Mouse (Mus musculus): ENCODE results near the gene Parp1. TPM values are rescaled to one million over a fixed set of nuclear protein-coding genes. Genes with fewer than 3 reads are reported as not detected.

Parp1 gene
- total RNA-seq (2021) = 100 to 1,000 TPM in 1 of 2 experiments, 10 to 100 TPM in 1; 88.6 to 100 TPM

DNA sequence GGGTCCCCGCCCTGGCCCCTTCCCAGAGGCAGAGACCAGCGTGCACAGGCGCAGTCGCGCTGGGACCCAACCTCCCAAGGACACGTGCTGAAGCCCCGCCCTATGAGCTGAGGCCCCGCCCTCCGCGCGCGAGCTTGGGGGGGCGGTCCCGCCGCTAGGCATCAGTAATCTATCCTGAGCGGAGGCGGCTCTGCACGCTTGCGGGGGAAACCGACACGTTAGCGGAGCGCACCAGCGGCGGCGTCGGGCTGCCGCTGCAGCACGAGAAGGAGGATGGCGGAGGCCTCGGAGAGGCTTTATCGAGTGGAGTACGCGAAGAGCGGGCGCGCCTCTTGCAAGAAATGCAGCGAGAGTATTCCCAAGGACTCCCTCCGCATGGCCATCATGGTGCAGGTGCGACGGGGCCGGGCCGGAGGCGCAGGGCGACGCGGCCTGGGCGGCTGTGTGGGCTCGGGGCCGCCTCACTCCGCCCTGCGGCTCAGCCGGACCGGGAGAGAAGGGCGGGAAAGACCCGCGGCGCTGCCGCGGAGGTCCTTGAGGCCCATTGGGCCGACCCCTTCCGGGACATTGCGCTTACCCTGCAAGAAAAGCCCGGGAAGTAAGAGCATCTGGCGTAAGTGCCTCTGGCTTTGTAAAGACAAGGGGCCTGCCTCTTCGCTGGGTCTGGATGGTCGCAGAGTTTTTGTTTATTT, at the start of gene Parp1:
TSS of gene Parp1 (plus strand) at position 164 of the 692 bp plus-strand sequence.
- DNase-seq = peak; percentile 98

GRCm38 (mm10) chr1:180519520-180519919, 49.2 kb upstream of the Parp1 start:
- no peak for DNase-seq

- DNase-seq = no peak
Observed at GRCm38 (mm10) chr1:180520190-180520589, 48.5 kb upstream of the Parp1 start.

GRCm38 (mm10) chr1:180523320-180523719, 45.4 kb upstream of the Parp1 start:
- DNase-seq = no peak

GRCm38 (mm10) chr1:180525301-180525700, 43.4 kb upstream of the Parp1 start:
- no peak for DNase-seq

- DNase-seq = no peak
Observed at GRCm38 (mm10) chr1:180529847-180530246, 38.9 kb upstream of the Parp1 start.

DNA sequence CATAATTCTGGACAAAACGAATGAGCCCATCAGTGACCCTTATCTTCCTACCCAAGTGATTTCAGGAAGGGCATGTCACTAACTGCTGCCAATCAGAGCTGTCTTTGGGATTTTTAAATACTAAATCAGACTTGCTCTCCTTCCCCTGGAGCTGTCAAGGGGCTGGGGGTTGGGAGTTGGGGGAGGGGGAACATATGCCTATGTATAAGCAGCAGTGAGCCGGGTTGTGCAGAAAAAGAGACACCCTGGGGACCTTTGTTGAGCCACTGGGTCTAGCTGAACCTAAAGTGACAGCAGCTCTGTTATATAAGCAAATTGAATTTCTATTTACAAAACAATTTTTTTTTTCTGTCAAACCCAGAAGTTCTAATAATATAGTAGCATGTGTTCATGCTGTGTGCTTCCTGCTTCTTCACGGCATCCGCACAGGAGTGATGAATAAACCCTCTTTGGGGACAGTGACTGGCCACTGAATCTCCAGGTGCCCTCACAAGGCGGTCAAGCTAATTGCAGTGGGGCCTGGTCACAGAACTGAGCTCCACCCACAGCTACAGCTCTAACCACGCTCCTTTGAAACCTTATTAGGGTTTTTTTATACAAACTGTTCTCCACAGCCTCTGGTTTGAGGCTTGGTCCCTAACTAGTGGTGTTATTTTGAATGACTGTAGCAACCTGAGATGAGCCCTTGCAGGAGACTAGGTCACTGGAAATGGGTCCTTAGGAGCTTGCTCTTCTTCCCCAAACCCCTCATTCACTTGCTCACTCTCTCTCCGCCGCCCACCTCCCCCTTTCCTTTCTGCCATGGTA, 38.1 kb upstream of the Parp1 start:
- no peak for DNase-seq

- no peak for DNase-seq
Observed at GRCm38 (mm10) chr1:180532671-180533070, 36.1 kb upstream of the Parp1 start.

GRCm38 (mm10) chr1:180536719-180537118, 32.0 kb upstream of the Parp1 start:
- no peak for DNase-seq

GRCm38 (mm10) chr1:180541251-180541650, 27.5 kb upstream of the Parp1 start:
- DNase-seq = no peak

- no peak for DNase-seq
Observed at GRCm38 (mm10) chr1:180541883-180542711, 26.6 kb upstream of the Parp1 start.

DNA sequence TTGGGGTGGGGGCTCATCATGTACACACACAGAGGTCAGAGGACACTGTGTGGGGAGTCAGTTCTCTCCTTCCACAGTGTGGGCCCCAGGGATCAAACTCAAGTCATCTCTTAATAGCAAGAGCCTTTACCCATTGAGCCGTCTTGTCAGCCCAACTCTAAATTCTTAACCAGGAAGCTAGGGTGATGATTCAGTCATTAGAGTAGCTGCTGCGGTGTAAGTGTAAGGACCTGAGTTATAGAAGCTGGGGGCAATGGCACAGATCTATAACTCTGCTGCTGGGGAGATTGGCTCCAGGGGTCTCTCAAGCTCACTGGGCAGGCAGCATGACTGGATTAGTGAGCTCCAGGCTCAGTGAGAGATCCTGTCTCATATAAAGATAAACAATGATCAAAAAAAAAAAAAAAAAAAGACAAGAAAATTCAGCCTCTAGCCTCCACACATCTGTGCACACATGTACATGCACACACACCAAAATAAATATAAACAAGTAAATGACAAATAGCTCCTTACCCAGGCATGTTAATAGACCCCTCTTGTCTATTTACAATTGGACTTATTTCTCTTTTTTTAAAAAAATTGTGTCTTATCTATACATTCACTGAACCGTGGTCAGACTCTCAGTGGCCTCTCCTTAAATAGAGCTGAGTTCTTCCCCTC, 25.9 kb upstream of the Parp1 start:
- no peak for DNase-seq

DNA sequence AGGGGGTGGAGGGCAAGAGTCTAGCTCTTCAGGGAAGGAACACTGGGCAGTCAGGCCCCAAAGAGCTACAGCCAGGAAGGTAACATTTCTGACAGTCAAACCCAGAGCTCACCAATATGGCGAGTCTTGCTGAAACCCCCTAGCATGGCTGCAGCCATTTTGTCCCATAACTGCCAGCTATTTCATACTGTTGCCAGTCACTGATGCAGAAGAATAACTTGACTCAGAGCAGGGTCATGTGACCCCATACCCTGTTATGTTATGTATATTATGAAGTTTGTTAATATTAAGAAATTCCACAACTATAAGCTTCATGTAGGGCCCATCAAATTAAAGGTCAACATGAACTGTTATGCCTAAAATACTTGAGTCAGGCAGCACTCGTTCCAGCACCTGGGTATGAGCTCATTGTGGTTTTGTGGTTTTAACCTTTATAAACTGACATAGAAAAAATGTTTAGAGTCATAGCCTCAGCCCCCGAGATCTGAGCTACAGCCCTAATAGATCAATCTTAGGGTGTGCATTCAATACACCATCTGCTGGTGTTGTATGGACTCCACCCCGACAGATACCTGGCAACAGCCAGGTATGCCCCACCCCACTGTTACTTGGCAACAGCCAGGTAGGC, 22.7 kb upstream of the Parp1 start:
- no peak for DNase-seq

GRCm38 (mm10) chr1:180546798-180547750, 21.6 kb upstream of the Parp1 start:
- no peak for DNase-seq

DNA sequence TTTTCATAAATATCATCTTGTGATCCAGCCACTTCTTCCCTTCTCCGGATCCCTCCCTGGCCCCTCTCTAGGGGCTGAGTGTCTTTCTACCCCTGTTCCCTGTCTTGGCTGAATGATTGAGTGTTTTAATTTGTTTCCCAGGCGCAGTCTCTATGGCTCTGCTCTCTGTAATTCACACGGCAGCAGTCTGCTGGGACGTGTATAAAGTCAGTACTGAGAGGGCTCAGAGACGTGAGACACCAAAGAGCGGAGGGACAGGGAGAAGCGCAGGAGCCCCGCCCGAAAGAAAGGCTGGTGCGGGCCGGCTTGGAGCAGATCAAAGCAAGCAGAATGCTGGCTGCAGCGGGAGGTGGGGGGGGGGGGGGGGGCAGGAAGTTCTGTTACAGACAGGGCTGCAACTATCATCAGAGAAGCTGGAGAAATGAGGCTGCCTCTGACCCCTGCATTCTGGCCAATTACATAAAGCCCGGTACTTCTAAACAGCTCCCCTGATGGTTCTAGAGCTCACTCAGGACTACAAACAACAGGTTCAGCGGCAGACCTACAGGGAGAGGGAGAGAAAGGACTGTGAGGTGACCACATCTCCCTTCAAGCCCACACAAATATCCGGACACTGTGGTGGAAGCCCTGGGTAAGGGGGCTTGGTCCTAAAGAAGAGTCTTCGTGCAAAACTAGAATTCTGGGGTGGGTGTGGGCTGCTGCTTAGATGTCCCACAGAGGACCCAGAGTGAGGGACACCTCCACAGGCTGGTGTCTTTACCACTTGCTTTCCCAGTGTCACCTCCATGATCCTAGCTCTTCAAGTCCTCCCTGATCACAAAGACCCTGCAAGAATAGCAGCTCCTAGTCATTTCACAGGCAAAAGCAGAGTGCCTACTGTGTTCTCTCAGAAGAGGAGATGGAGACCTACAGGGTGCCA, 20.7 kb upstream of the Parp1 start:
- peak; percentile 20 for DNase-seq

- no peak for DNase-seq
Observed at GRCm38 (mm10) chr1:180549539-180550308, 19.0 kb upstream of the Parp1 start.

GRCm38 (mm10) chr1:180550770-180551169, 18.0 kb upstream of the Parp1 start:
- DNase-seq = peak; percentile 47

GRCm38 (mm10) chr1:180556899-180557298, 11.8 kb upstream of the Parp1 start:
- DNase-seq = no peak

- no peak for DNase-seq
Observed at GRCm38 (mm10) chr1:180559454-180559853, 9.3 kb upstream of the Parp1 start.
